Mouse (Mus musculus): Measurements from ENCODE around the gene Gm20831. TPM values are rescaled to one million over a fixed set of nuclear protein-coding genes. Genes with fewer than 3 reads are reported as not detected.
"Not testable (repeated sequence)": the region's sequence is repeated elsewhere in the genome, so short reads cannot be mapped to it uniquely, and the experiment has no call there.

The Gm20831 gene
- total RNA-seq (2022): not detected

DNA sequence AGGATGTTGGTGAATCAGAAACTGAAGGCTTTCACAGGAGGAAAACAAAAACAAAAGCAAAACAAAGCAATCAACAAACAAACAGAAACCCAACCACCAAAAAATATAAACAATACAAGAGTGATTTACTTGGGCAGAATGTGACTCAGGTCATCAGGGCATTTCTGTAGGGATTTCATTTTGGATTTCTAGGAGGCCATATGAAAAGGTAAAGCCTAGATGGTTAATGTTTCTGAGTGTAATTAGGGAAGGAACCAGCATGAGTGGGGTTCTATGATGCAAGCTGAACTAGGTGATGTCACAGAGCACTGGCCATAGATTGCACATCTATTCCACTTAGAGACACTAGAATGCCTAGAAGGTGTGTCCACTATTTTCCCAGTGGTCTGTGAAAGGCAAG lies at the start of gene Gm20831, which contains the start of gene Gm20772:
Gene Gm20831, plus strand, starts transcription at position 301 of the 400 bp plus-strand sequence.
Gene Gm20772, plus strand, starts transcription at position 301 of the 400 bp plus-strand sequence.
- not testable (repeated sequence) for DNase-seq (ENCODE audit: low spot score in 2 of 2)

DNA sequence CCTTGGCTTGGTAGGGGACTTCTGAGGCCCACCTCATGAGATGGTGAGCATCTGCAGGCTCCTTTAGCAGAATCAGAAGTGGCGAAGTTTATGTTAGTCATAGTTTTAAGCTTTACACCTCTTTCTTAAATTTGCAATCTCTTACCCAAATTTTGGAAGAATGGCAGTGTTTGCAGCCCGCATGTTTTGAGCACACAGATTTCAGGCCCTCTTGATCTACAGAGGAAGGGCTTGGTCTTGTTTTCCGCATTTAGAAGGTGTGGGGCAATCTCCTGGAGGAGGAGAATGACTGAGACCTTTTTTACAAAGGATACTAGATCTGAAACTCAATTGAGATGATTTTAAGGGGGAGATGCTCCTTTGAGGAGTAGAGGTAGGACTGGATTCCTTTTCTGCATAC lies 28.4 kb upstream of the Gm20831 start, which contains the start of gene Gm21904:
Gene Gm21904, minus strand, starts transcription at position 101 of the 400 bp plus-strand sequence.
- not testable (repeated sequence) for DNase-seq (ENCODE audit: low spot score in 2 of 2)

DNA sequence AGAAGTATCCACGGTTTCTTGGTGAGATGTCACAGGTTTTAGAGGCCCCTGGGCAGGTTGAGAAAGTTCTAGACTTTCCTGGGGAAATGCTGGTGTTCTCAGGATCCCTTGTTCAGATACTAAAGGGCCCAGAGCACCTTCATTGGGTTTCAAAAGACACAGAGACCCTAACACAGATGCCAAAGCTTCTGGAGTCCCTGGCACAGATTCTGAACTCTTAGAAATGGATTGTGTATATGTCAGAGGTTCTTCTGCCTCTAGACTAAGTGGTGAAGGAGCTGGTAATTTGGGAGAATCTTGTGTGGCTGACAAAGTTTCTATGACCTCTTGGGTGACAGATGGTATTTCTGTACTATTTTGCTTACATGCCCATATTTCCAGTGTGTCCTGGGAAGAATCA lies 62.7 kb downstream of the Gm20831 start, which contains the start of gene Srsy:
Gene Srsy, minus strand, starts transcription at position 101 of the 400 bp plus-strand sequence.
- not testable (repeated sequence) for DNase-seq (ENCODE audit: low spot score in 2 of 2)

Other genes starting within 250 kb of the Gm20831 start
- not detected for gene Gm21904, start 28.5 kb upstream of the Gm20831 start, total RNA-seq (2022)
- gene Gm20772, start within 50 bp of the Gm20831 start, total RNA-seq (2022): not detected
- not detected for gene Srsy, start 62.6 kb downstream of the Gm20831 start, total RNA-seq (2022)
- not detected for gene Gm21764, start 187.1 kb downstream of the Gm20831 start, total RNA-seq (2022)
- gene Ssty1, start 214.4 kb downstream of the Gm20831 start, total RNA-seq (2022): not detected

All from left cerebral cortex, adult 8-10 months (tissue).